Mouse (Mus musculus) heart, adult 2 months (tissue): ENCODE measurements around the gene Akr1a1. TPM values are rescaled to one million over a fixed set of nuclear protein-coding genes. Genes with fewer than 3 reads are reported as not detected.

Experiments used
- DNase-seq, 2 experiments: peaks; one replicate each; pipeline ENCODE4 v3.0.0; 2021
- H3K27ac ChIP-seq: fragments of 200-600 bp; 2 replicates; pipeline ENCODE4 v1.8.1; 2022
- H3K27me3 ChIP-seq: fragments of 200-500 bp; 2 replicates; pipeline ENCODE4 v1.6.1; 2012; ENCODE audit warnings: mild to moderate bottlenecking, low read length, inconsistent platforms, mixed read lengths; ENCODE audit not compliant: control insufficient read depth, insufficient read depth
- H3K36me3 ChIP-seq: fragments of 200-500 bp; 2 replicates; pipeline ENCODE4 v1.6.1; 2012; ENCODE audit warnings: low read length, inconsistent platforms; ENCODE audit not compliant: control insufficient read depth, insufficient read depth
- H3K4me1 ChIP-seq: fragments of 200-500 bp; 2 replicates; pipeline ENCODE4 v1.6.1; 2011; ENCODE audit warnings: low read length; ENCODE audit not compliant: control insufficient read depth, insufficient read depth
- H3K4me3 ChIP-seq: fragments of 200-600 bp; 2 replicates; pipeline ENCODE4 v1.8.1; 2022
- H3K79me2 ChIP-seq: fragments of 200-500 bp; replicated peaks from 2 replicates; pipeline ENCODE4 v1.6.1; 2012; ENCODE audit warnings: mild to moderate bottlenecking, inconsistent platforms, low read length, moderate library complexity, mixed read lengths; ENCODE audit not compliant: control insufficient read depth, insufficient read depth
- H3K9ac ChIP-seq: fragments of 200-500 bp; 2 replicates; pipeline ENCODE4 v1.6.1; 2012; ENCODE audit warnings: low read depth, mild to moderate bottlenecking, control low read depth, inconsistent platforms, low read length, mixed read lengths
- CTCF ChIP-seq: fragments of 200-600 bp; IDR thresholded peaks from 2 replicates; pipeline ENCODE4 v1.8.1; 2022; ENCODE audit warnings: antibody characterized with exemption, mild to moderate bottlenecking, moderate library complexity
- EP300 ChIP-seq: fragments of 200-500 bp; IDR thresholded peaks from 2 replicates; pipeline ENCODE4 v1.6.1; 2011; ENCODE audit warnings: low read depth, low read length, control low read depth; ENCODE audit not compliant: insufficient read depth
- POLR2A ChIP-seq: fragments of 200-500 bp; IDR thresholded peaks from 2 replicates; pipeline ENCODE4 v1.6.1; 2011; ENCODE audit warnings: mild to moderate bottlenecking, low read depth, low read length, control low read depth; ENCODE audit not compliant: insufficient read depth
- WGBS: fragments of 180-500 bp; shearing (Covaris S2); methylation state at CpG from one replicate; pipeline ENCODE4 v1.1.7; 2018; 5-methylcytosine and 5-hydroxymethylcytosine counted together
- intact Hi-C: fragments of 180-260 bp; cut with DNase I; formaldehyde crosslinking; loops from one replicate; pipeline ENCODE4 v1.15.1; 2025
- polyA plus RNA-seq: library from polyadenylated mRNA; depleted of rRNA; stranded (reverse); fragments of >200 nt; gene quantifications from 2 replicates; pipeline ENCODE4 v1.2.3, GENCODE M21; 2012
- total RNA-seq, 2 experiments: library from RNA; stranded (reverse); gene quantifications; 2 replicates each; pipeline ENCODE4 v1.2.3; 2021

The Akr1a1 gene
- total and polyA plus RNA-seq, 3 experiments = 247 to 289 (median 281) TPM

DNA sequence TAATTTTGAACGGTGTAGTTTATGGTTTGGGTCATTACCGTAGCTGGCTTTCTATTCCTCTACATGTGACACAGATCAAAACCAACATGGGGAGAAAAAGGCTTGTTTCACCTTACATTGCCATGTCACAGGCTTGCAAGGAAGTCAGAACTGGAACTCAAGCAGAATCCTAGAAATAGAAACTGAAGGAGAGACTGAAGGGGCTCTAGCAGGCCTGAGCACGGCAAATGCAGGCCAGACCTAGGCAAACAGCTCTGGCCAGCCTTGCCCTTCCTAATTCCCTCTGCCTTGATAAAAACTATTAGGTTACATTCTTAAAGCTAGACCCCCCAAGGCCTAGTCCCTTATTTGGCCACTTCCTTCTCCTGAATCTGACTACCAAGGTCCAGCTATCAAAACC lies 4.2 kb upstream of the Akr1a1 start:
- intact Hi-C loops = no loop called here

GRCm38 (mm10) chr4:116655100-116655499 lies 3.6 kb upstream of the Akr1a1 start:
- no peak for DNase-seq
- 24% methylated on average over 2 of the region's 2 CpGs for WGBS
- intact Hi-C loops = no loop called here

More for the DNA sequence above, 4.2 kb upstream of the Akr1a1 start:
- no peak for TF ChIP-seq EP300
- TF ChIP-seq POLR2A = no peak
- TF ChIP-seq CTCF = no peak
- DNase-seq = no peak
- H3K9ac ChIP-seq = no peak overlapping the region
- peaks cover 3% of the 10 kb centered on the region; the same call in 1 of the 2 replicates for H3K36me3 ChIP-seq
- WGBS = 56% methylated on average over 3 of the region's 3 CpGs
- H3K4me3 ChIP-seq = no peak overlapping the region
- peaks cover 2% of the 10 kb centered on the region for H3K4me1 ChIP-seq
- H3K79me2 ChIP-seq = peaks cover 1% of the 10 kb centered on the region; the same call in 1 of the 2 replicates
- peak overlapping the region; percentile 55 for H3K27ac ChIP-seq
- H3K27me3 ChIP-seq = no peaks in the 10 kb centered on the region

DNA sequence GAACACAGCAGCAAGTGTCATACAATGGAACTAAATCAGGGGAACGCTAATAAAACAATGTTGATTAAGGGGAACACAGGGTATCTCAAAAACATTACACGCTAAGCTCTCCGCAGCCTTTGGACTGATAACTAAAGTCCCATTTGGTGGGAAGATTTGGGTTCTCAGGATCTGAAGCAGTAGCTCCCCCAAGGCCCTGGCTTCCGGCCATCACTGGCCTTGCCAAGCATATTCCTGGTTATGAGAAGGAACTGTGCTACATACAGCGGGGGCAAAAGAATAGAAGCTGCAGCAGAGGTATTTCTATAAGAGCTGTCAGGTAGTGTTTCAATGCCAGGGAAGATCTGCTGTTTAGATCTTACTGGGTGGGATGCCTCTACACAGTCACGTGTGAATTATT lies 1.7 kb upstream of the Akr1a1 start:
- Histone ChIP-seq H3K4me1 (peaks cover 5% of the 10 kb centered on the region), H3K4me3 (no peak overlapping the region), H3K79me2 (peaks cover 5% of the 10 kb centered on the region), H3K36me3 (peaks cover 20% of the 10 kb centered on the region), H3K27me3 (no peaks in the 10 kb centered on the region), H3K27ac (no peak overlapping the region), H3K9ac (no peak overlapping the region)
- no peak for DNase-seq
- 80% methylated on average over 6 of the region's 6 CpGs for WGBS
- intact Hi-C loops = no loop called here
- TF ChIP-seq CTCF (no peak), EP300 (no peak), POLR2A (no peak)

More at GRCm38 (mm10) chr4:116655100-116655499, 3.6 kb upstream of the Akr1a1 start:
- peaks cover 7% of the 10 kb centered on the region; the same call in 1 of the 2 replicates for H3K36me3 ChIP-seq
- peaks cover 4% of the 10 kb centered on the region for H3K4me1 ChIP-seq
- H3K4me3 ChIP-seq = no peak overlapping the region
- no peak for TF ChIP-seq EP300
- TF ChIP-seq CTCF = no peak
- TF ChIP-seq POLR2A = no peak
- H3K27me3 ChIP-seq = no peaks in the 10 kb centered on the region
- H3K27ac ChIP-seq = peak overlapping the region; percentile 55; the same call in 1 of the 2 replicates
- no peak overlapping the region for H3K9ac ChIP-seq
- H3K79me2 ChIP-seq = peaks cover 3% of the 10 kb centered on the region

DNA sequence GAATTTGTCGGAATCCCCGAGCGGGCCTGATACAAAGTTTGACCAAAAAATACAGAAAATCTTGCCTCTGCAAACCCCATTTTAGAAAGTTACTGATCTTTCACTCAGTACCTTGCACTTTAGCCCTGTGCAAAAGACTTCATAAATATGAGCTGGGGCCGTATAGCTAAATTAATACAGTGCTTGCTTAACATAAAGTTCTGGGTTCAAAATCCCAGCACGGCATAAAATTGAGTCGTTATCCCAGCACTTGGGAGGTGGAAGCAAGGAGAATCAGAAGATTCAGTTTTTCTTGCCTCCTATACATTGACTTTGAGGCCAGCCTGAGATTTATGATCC lies 286 bp upstream of the Akr1a1 start:
- 8% methylated on average over 6 of the region's 6 CpGs for WGBS
- H3K4me3 ChIP-seq = peak overlapping the region; percentile 68
- H3K4me1 ChIP-seq = peaks cover 10% of the 10 kb centered on the region
- TF ChIP-seq POLR2A (no peak), EP300 (no peak), CTCF (no peak)
- H3K27me3 ChIP-seq = no peaks in the 10 kb centered on the region
- peaks cover 31% of the 10 kb centered on the region for H3K36me3 ChIP-seq
- H3K27ac ChIP-seq = peak overlapping the region; percentile 94
- DNase-seq = no peak
- intact Hi-C loops = loop anchor here (2.0 kb wide), 2 partner anchors 25 to 33 kb away; partner anchors contain the start of genes Nasp and Prdx1
- H3K79me2 ChIP-seq = peaks cover 7% of the 10 kb centered on the region
- peak overlapping the region; percentile 72 for H3K9ac ChIP-seq

- Histone ChIP-seq H3K4me1 (peaks cover 17% of the 10 kb centered on the region), H3K27ac (peak overlapping the region; percentile 94), H3K79me2 (peaks cover 10% of the 10 kb centered on the region), H3K36me3 (peaks cover 41% of the 10 kb centered on the region), H3K9ac (peak overlapping the region; percentile 83), H3K27me3 (no peaks in the 10 kb centered on the region), H3K4me3 (peak overlapping the region; percentile 68)
- TF ChIP-seq CTCF = no peak
- TF ChIP-seq POLR2A = no peak
- no peak for TF ChIP-seq EP300
- 15% methylated on average over 5 of the region's 5 CpGs for WGBS
- intact Hi-C loops = loop anchor here (2.0 kb wide), 2 partner anchors 24 to 34 kb away; partner anchors contain the start of genes Nasp and Prdx1
- DNase-seq = no peak
Measured at GRCm38 (mm10) chr4:116650365-116650764, 1.1 kb downstream of the Akr1a1 start.

DNA sequence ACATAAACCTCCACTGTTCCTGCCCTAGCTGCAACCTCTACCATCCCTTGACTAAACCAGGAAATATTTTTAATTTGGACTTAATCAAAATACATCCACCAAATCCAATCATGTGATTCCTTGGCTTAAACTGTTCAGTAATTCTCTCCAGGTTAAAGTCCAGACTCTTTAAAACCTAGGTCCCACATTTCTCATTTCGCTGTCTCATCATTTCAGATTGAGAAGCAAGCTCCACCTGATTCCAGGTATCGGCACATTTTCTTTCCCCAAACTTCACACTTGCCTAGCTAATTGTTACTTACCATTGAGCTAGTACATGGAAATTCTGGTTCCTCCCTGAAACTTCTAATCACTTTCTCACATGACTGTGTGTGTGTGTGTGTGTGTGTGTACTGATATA lies 2.1 kb downstream of the Akr1a1 start:
- H3K36me3 ChIP-seq = peaks cover 45% of the 10 kb centered on the region
- H3K79me2 ChIP-seq = peaks cover 10% of the 10 kb centered on the region
- TF ChIP-seq CTCF (no peak), POLR2A (no peak), EP300 (no peak)
- no peak for DNase-seq
- 87% methylated on average over 2 of the region's 2 CpGs for WGBS
- no peak overlapping the region for H3K4me3 ChIP-seq
- no peak overlapping the region for H3K9ac ChIP-seq
- intact Hi-C loops = no loop called here
- peaks cover 18% of the 10 kb centered on the region for H3K4me1 ChIP-seq
- no peak overlapping the region for H3K27ac ChIP-seq
- H3K27me3 ChIP-seq = no peaks in the 10 kb centered on the region
